Mouse (Mus musculus): ENCODE results near the gene Sdhaf1. TPM values are rescaled to one million over a fixed set of nuclear protein-coding genes. Genes with fewer than 3 reads are reported as not detected.

The Sdhaf1 gene
- total RNA-seq (2021), result 10 to 100 TPM in 1 of 2 experiments, 1 to 10 TPM in 1; 7.8 to 10.6 TPM
- long read RNA-seq, experiment 1, transcript Sdhaf1-201 (1 exons, 2,490 nt), result major isoform, 23 of 23 reads
- long read RNA-seq, experiment 1, partial matches to known transcripts, result 0 of 23 reads
- long read RNA-seq, experiment 1, other reads (novel, unspliced or antisense), result 0 of 23 reads
- long read RNA-seq, experiment 2, transcript Sdhaf1-201 (1 exons, 2,490 nt), result major isoform, 30 of 30 reads
- long read RNA-seq, experiment 2, partial matches to known transcripts, result 0 of 30 reads
- long read RNA-seq, experiment 2, other reads (novel, unspliced or antisense), result 0 of 30 reads

- intact Hi-C loops (cut with DNase I; ENCODE audit: low total_unique reads), result no loop called here
- no peak for DNase-seq
These were observed at the start of gene Sdhaf1 for GRCm38 (mm10) chr7:30323795-30324194. Gene Sdhaf1 (minus strand): TSS chr7:30323895.

GRCm38 (mm10) chr7:30367466-30367865 is 43.8 kb upstream of the Sdhaf1 start:
- intact Hi-C loops (cut with DNase I; ENCODE audit: low total_unique reads), result no loop called here
- no peak for DNase-seq

GRCm38 (mm10) chr7:30363344-30363738 is 39.6 kb upstream of the Sdhaf1 start:
- DNase-seq, result no peak
- intact Hi-C loops (cut with DNase I; ENCODE audit: low total_unique reads), result no loop called here

DNA sequence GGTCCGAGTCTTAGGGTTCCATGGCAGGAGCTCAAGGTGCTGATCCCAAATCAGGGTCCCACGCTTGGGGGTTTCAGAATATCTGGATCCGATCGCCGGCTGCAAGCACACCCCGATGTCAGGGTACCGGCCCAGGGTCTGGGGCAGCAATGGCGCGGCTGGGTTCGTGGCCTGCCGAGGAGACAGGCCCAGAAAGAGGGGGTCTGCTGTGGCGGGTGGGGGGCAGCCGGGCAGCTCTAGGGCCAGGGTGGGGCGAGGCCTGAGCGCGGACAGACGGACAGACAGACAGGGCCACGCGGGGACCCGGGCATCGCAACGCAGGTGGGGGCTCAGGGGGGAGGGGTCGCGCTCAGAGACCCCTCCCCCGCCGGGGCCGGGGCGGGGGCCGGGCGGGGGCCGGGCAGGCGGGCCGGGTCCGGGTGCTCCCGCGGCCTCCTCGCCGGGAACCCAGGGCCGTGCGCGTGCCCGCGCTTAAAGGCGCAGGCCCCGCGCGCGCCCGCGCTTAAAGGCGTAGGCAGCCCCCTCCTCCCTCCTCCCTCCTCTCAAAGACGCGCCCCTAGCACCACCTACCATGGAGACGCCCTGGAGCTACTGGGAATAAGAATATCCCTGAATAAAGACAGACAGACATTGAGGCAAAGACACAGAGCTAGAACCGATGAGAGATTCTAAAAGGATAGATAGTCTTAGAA is 39.1 kb upstream of the Sdhaf1 start, which contains the start of gene Lrfn3:
TSS of gene Lrfn3 (minus strand) at position 121 of the 692 bp plus-strand sequence.
- intact Hi-C loops (cut with DNase I; ENCODE audit: low total_unique reads), result no loop called here
- peak; percentile 47 for DNase-seq

DNA sequence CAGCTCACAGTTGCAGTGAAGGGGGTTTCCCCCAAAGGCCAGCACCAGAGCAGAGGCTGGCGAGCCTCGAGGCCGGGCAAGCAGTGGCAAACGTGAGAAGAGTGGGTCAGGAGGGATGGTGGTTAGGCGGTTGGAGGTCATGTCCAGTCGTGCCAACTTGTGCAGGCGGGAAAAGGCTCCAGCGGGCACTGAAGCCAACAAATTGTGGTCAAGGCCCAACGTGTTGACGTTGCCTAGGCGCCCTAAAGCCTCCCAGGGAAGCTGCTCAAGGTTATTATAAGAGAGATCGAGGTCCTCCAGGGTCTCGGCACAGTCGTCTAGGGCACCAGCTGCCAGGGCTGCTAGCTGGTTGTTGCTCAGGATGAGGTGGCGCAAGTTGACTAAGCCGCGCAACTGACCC is 36.3 kb upstream of the Sdhaf1 start:
- intact Hi-C loops (cut with DNase I; ENCODE audit: low total_unique reads), result no loop called here
- no peak for DNase-seq

- DNase-seq, result no peak
- intact Hi-C loops (cut with DNase I; ENCODE audit: low total_unique reads), result no loop called here
These were observed 35.7 kb upstream of the Sdhaf1 start for GRCm38 (mm10) chr7:30359276-30359865.

DNA sequence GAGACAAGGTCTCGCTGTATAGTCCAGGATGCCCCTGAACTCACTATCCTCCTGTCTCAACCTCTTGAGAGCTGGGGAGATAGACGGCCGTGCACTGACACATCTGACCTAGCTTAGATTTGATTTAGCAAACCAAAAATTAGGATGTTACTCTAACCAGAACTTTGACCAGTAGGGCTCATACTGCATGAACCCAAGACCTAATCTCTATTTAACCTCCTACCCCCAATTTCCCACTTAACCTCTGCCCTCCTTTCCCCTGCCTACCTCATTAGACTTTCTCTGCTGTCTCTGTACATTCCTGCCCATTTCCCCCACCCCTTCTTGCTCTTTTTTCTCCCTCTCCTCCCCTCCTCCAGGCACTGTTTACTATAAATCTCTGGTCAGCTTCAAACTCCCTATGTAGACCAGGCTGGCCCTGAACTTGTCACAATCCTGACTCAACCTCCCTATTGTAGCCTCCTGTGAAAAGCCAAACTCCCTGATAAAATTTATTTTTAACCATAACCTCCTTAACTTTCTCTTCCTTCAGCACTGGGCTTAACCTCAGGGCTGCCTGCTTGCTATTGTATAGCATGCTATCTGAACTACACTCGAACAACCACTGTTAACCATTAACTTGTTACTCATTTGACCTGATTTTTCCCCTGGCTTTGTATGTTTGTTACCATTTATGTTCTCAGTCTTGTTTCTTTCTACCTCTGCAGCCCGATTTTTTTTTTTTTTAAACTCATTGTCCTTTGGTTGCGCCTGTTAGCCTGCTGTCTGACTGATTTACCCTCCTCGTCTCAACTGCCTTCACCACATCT is 34.9 kb upstream of the Sdhaf1 start:
- intact Hi-C loops (cut with DNase I; ENCODE audit: low total_unique reads), result no loop called here
- no peak for DNase-seq

DNA sequence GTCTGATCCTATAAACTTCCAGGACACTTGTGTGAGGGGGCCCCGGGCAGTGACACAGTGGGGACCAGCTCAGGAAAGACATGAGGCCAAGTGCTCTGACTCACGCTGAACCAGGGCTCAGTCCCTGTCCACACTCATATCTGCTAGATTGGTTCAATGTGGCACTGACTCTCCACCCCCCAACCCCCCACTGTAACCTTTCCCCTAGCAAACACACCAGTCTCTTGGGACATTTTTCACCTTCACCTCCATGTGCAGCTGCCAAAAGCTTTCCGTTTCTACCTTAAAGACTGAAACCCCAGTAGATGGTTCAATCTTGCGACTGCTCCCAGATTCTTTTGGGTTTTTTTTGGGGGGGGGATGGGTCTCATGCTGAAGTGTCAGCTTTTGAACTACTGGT is 30.4 kb upstream of the Sdhaf1 start:
- no peak for DNase-seq
- intact Hi-C loops (cut with DNase I; ENCODE audit: low total_unique reads), result no loop called here

DNA sequence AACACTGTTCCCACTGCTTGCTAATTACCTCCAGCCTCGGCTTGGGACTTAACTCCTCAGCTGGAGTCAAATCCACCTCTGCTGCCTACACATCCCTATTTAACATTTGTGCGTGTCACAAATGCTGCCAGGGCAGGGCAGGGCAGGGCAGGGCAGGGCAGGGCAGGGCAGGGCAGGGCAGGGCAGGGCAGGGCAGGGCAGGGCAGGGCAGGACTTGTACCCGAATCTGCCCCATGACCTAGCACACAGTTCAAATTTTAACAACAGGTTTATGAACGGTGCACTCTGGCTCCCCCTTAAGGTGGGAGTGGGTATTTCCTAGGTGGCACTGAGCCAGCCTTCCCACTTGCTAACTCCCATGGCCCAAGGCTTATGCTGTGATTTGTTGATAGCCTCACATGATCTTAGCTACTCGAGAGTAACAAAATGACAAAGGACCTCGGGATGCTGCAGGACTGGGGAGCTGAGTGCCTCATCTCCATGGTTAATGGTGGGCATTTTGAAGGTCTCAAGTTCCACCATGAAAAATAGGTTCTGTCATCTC is 29.7 kb upstream of the Sdhaf1 start:
- intact Hi-C loops (cut with DNase I; ENCODE audit: low total_unique reads), result no loop called here
- DNase-seq, result peak; percentile 65

GRCm38 (mm10) chr7:30347828-30348227 is 24.1 kb upstream of the Sdhaf1 start:
- intact Hi-C loops (cut with DNase I; ENCODE audit: low total_unique reads), result no loop called here
- DNase-seq, result peak; percentile 56

DNA sequence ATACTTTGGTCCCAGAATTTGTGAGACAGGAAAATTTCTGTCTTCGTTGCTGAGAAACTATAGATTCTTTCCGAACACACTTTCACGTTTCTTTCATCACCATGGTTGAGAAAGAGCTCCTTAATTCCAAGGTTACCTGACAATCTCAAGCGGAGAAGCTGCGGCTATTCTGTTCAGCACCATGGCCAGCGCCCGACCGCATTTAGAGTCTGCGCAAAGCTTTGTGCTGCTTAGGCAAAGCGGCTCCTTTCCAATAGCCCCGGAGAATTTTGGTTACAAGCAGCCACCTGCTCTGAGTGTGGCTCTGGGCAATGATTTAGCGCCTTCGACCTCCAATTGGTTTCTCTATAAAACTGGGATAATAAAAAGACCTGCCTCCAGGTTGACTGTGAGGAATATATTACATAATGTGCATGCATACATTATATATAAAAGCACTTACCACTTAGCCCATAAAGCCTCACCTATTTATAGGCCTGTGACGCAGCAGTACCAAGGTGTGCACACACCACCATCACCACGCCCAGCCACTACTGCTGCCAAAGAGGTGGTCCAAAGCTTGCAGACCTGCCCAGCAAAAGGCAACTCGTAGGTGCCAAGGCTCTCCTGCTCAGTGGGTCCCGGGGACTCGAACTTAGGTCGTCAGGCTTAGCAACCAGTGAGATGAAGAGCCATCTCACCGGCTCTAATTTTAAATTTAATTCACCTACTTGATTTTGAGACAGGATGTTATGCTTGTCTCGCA is 23.1 kb upstream of the Sdhaf1 start:
- intact Hi-C loops (cut with DNase I; ENCODE audit: low total_unique reads), result no loop called here

DNA sequence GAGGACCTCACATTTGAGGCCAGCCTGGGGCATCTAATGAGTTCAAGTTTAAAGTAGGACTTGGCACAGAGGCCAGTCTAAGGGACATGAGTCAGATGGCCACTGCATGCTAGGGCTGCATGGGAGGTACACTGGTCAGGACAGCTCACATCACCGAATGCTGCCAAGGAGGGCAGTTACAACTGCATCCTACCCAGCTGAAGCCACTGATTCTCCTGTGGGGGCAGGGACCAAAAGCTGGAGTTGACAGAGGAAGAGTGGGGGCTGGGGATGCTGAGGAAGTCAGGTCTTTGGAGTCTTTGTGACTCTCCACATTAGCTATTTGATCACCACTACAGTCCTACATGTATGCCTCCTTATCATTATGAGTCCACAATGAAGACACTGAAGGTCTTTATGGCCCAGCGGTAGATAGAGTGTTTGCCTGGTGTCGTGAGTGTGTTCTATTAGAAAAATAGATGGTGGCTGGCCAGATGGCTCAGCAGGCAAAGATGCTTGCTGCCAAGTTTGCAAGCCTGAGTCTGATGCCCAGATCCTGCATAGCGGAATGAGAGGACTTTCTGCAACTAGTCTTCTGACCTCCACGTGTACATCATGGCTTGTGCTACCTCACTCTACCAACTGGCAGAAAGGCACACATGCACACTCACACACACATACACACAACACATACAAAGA is 15.9 kb upstream of the Sdhaf1 start:
- DNase-seq, result no peak
- intact Hi-C loops (cut with DNase I; ENCODE audit: low total_unique reads), result no loop called here

More for the DNA sequence above, 23.1 kb upstream of the Sdhaf1 start:
- peak; percentile 60 for DNase-seq

GRCm38 (mm10) chr7:30336384-30336783 is 12.7 kb upstream of the Sdhaf1 start:
- intact Hi-C loops (cut with DNase I; ENCODE audit: low total_unique reads), result no loop called here
- DNase-seq, result peak; percentile 85

DNA sequence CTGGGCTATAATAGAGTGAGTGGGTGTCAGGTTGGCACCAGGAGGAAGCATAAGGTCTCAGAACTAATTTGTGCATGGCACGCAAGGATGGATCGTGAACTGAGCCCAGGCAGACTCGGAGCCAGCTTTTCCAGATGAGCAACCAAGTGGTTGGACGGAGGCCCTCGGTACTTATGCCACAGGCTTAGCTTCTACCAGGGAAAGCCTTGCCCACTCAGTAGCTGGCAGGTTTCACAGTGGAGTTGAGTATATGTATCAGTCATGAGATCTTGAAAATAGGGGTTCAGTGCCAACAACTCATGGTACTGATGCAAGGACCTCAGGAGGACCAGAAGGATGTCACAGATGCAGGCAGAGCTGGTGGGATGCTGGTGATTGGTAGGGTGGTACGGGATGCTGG is 12.0 kb upstream of the Sdhaf1 start:
- DNase-seq, result no peak
- intact Hi-C loops (cut with DNase I; ENCODE audit: low total_unique reads), result no loop called here

GRCm38 (mm10) chr7:30334563-30334962 is 10.9 kb upstream of the Sdhaf1 start:
- no peak for DNase-seq
- intact Hi-C loops (cut with DNase I; ENCODE audit: low total_unique reads), result no loop called here

- intact Hi-C loops (cut with DNase I; ENCODE audit: low total_unique reads), result no loop called here
- DNase-seq, result peak; percentile 34
These were observed 9.7 kb upstream of the Sdhaf1 start for GRCm38 (mm10) chr7:30333436-30333835.

DNA sequence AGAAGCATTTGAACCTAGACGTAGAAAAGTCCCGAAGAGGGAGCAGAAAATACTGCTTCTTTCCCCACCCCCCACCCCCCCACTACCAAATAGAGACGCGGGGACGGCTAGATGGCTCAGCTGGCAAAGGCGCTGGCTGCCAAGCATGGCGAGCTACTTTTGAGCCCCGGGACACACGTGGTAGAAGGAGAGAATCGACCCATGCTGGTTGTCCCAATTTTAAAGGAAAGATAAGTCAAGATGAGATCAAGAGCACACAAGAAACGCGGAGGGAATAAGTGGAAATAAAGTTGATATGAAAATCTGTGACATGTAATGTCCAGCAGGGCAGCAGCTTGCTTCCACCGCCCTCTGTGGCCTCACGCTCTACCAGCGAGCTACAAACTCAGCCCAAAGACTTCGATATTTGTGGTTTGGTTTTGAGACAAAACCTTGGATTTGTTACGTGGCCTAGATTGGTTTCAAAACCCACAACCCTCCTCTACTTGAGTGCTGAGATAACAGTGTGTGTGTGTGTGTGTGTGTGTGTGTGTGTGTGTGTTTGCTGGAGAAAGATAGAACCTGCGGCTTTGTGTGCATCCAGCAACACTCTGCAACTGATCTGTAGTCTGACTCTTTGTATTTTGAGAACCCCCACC is 9.0 kb upstream of the Sdhaf1 start:
- no peak for DNase-seq
- intact Hi-C loops (cut with DNase I; ENCODE audit: low total_unique reads), result no loop called here

GRCm38 (mm10) chr7:30331887-30332286 is 8.2 kb upstream of the Sdhaf1 start:
- intact Hi-C loops (cut with DNase I; ENCODE audit: low total_unique reads), result no loop called here
- peak; percentile 62 for DNase-seq
